Comparison of ENCODE assay signal across 5 mouse cellular contexts in the genomic region with DNA sequence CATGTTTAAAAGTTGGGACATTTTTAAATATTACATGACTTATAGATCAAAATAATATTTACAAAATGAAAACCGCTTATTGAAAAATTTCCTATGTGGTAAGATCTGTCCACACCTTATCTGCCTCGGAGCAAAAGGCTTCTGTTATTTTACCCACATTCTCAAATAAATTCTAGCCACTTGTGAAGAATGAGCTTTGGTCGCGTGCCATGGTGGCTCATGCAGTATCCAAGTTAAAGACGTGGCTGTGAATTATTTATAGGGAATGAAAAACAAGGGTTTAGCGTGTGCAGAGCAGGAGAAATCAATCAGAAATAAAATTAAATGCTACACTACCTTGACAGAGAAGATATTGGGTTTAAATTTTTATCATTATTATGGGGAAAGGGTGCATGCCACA.
"Had no signal": no experiment of that assay in that cellular context is flagged by ENCODE, and none has a peak within 500 bp of the region (broad histone marks: within the 10 kb centered on the region; RNA-seq: fewer than 3 reads in every experiment).

No protein-coding gene starts in this region.

- DNase-seq: layer of hippocampus, adult 9-11 months; layer of hippocampus, postnatal 36 days; lung, postnatal 14 days; retina, postnatal 1 day; thymus, postnatal 4 days had no signal
